Mouse (Mus musculus) liver, postnatal 0 days (tissue): ENCODE data around the gene Ptar1. TPM values are rescaled to one million over a fixed set of nuclear protein-coding genes. Genes with fewer than 3 reads are reported as not detected.

ENCODE experiments used
- ATAC-seq: fragments of 200-750 bp; cut with Nextera tagmentation; 2 replicates; pipeline ENCODE4 v1.8.0; 2017; ENCODE audit warnings: mild to moderate bottlenecking, moderate library complexity
- DNase-seq: peaks from one replicate; pipeline ENCODE4 v3.0.0-alpha.2; 2016
- H3K27ac ChIP-seq: fragments of 300-500 bp; sonication (generic); 2 replicates; pipeline ENCODE4 v1.5.1; 2014; ENCODE audit warnings: antibody characterized with exemption, moderate library complexity, mild to moderate bottlenecking, low read depth
- H3K27me3 ChIP-seq: fragments of 300-500 bp; sonication (generic); 2 replicates; pipeline ENCODE4 v1.6.1; 2014; ENCODE audit warnings: low read length, control low read depth, mixed read lengths; ENCODE audit not compliant: insufficient read depth
- H3K36me3 ChIP-seq: fragments of 300-500 bp; sonication (generic); replicated peaks from 2 replicates; pipeline ENCODE4 v1.6.1; 2014; ENCODE audit warnings: mild to moderate bottlenecking, control low read depth, low read length, moderate library complexity, mixed read lengths; ENCODE audit not compliant: insufficient read depth
- H3K4me1 ChIP-seq: fragments of 300-500 bp; sonication (generic); 2 replicates; pipeline ENCODE4 v1.6.1; 2014; ENCODE audit warnings: antibody characterized with exemption, mild to moderate bottlenecking, control low read depth; ENCODE audit not compliant: insufficient read depth
- H3K4me2 ChIP-seq: fragments of 300-500 bp; sonication (generic); 2 replicates; pipeline ENCODE4 v1.6.1; 2014; ENCODE audit warnings: low read depth, mild to moderate bottlenecking, low read length, moderate library complexity, mixed read lengths
- H3K4me3 ChIP-seq: fragments of 300-500 bp; sonication (generic); 2 replicates; pipeline ENCODE4 v1.5.1; 2014; ENCODE audit warnings: low read depth, low read length
- H3K9ac ChIP-seq: fragments of 300-500 bp; sonication (generic); replicated peaks from 2 replicates; pipeline ENCODE4 v1.6.1; 2014; ENCODE audit warnings: mild to moderate bottlenecking, moderate library complexity
- H3K9me3 ChIP-seq: fragments of 300-500 bp; sonication (generic); 2 replicates; pipeline ENCODE4 v1.6.1; 2016; ENCODE audit warnings: mild to moderate bottlenecking, control low read depth, low read length, mixed read lengths
- CTCF ChIP-seq: sonication (generic); IDR thresholded peaks from 2 replicates; pipeline ENCODE4 v1.5.1; 2016; ENCODE audit warnings: antibody characterized with exemption, low read depth
- EP300 ChIP-seq: IDR thresholded peaks from 2 replicates; pipeline ENCODE4 v1.6.1; 2016; ENCODE audit warnings: antibody characterized with exemption, low read depth, mild to moderate bottlenecking
- WGBS: fragments of 180-500 bp; shearing (Covaris S2); extraction: QIAGEN DNeasy Blood & Tissue Kit; methylation state at CpG from one replicate; pipeline ENCODE4 v1.1.7; 2014; ENCODE audit not compliant: insufficient replicate concordance; 5-methylcytosine and 5-hydroxymethylcytosine counted together
- polyA plus RNA-seq: library from polyadenylated mRNA; unstranded; fragments of >200 nt; fragmentation: Nextera tagmentation; extraction: Ambion mirVana; gene quantifications from 2 replicates; pipeline ENCODE4 v1.2.1, GENCODE M21; 2015

The Ptar1 gene
- 2.2 and 2.5 TPM in 2 replicates for polyA plus RNA-seq

GRCm38 (mm10) chr19:23687296-23688021 lies at the start of gene Ptar1:
TSS of gene Ptar1 (plus strand) at chr19:23687429.
- DNase-seq = peak; percentile 95
- Histone ChIP-seq H3K9ac (peak within 1 kb of the TSS; percentile 88), H3K4me2 (peak within 1 kb of the TSS; percentile 86), H3K9me3 (no peaks in the 10 kb centered on the region), H3K4me1 (peaks cover 5% of the 10 kb centered on the region; the same call in 1 of the 2 replicates), H3K27ac (peak within 1 kb of the TSS; percentile 89), H3K36me3 (no peaks in the 10 kb centered on the region), H3K27me3 (no peaks in the 10 kb centered on the region), H3K4me3 (peak within 1 kb of the TSS; percentile 82)
- ATAC-seq = peak; percentile 100
- under 1% methylated on average over 59 of the region's 93 CpGs for WGBS
- TF ChIP-seq CTCF (no peak), EP300 (no peak)

- no peak overlapping the region for H3K4me3 ChIP-seq
- H3K4me1 ChIP-seq = no peaks in the 10 kb centered on the region
- WGBS = 81% methylated on average over 5 of the region's 5 CpGs
- TF ChIP-seq EP300 (no peak), CTCF (no peak)
- no peaks in the 10 kb centered on the region for H3K9me3 ChIP-seq
- ATAC-seq (no peak), DNase-seq (no peak)
- H3K27me3 ChIP-seq = no peaks in the 10 kb centered on the region
- H3K36me3 ChIP-seq = no peaks in the 10 kb centered on the region
- H3K9ac ChIP-seq = no peak overlapping the region
- no peak overlapping the region for H3K27ac ChIP-seq
- H3K4me2 ChIP-seq = no peak overlapping the region
Observed at GRCm38 (mm10) chr19:23643819-23644218, 43.4 kb upstream of the Ptar1 start.

GRCm38 (mm10) chr19:23645347-23645746 lies 41.9 kb upstream of the Ptar1 start:
- WGBS = 67% methylated on average over 7 of the region's 7 CpGs
- no peaks in the 10 kb centered on the region for H3K27me3 ChIP-seq
- no peak overlapping the region for H3K4me3 ChIP-seq
- H3K27ac ChIP-seq = no peak overlapping the region
- no peak for DNase-seq
- no peaks in the 10 kb centered on the region for H3K36me3 ChIP-seq
- no peak overlapping the region for H3K9ac ChIP-seq
- no peaks in the 10 kb centered on the region for H3K4me1 ChIP-seq
- TF ChIP-seq CTCF (no peak), EP300 (no peak)
- H3K9me3 ChIP-seq = no peaks in the 10 kb centered on the region
- no peak for ATAC-seq
- H3K4me2 ChIP-seq = no peak overlapping the region

GRCm38 (mm10) chr19:23647308-23647707 lies 39.9 kb upstream of the Ptar1 start:
- 82% methylated on average over 7 of the region's 7 CpGs for WGBS
- H3K4me2 ChIP-seq = no peak overlapping the region

GRCm38 (mm10) chr19:23652644-23653043 lies 34.6 kb upstream of the Ptar1 start, which contains the start of gene 1700028P14Rik:
TSS of gene 1700028P14Rik (minus strand) at chr19:23652812.
- H3K9me3 ChIP-seq = no peaks in the 10 kb centered on the region
- H3K4me2 ChIP-seq = peak within 1 kb of the TSS; percentile 40; the same call in 1 of the 2 replicates
- TF ChIP-seq CTCF (no peak), EP300 (no peak)
- H3K36me3 ChIP-seq = no peaks in the 10 kb centered on the region
- 0 out of 2 replicates have a peak, but pooled peaks cover 4% of the 10 kb centered on the region for H3K27me3 ChIP-seq
- no peak within 1 kb of the TSS for H3K4me3 ChIP-seq
- no peak within 1 kb of the TSS for H3K27ac ChIP-seq
- no peak within 1 kb of the TSS for H3K9ac ChIP-seq
- no peaks in the 10 kb centered on the region for H3K4me1 ChIP-seq
- 9% methylated on average over 13 of the region's 13 CpGs for WGBS
- ATAC-seq (peak; percentile 67), DNase-seq (peak; percentile 59)

More at GRCm38 (mm10) chr19:23647308-23647707, 39.9 kb upstream of the Ptar1 start:
- no peak overlapping the region for H3K9ac ChIP-seq
- TF ChIP-seq EP300 = no peak
- TF ChIP-seq CTCF = no peak
- no peaks in the 10 kb centered on the region for H3K36me3 ChIP-seq
- no peak for DNase-seq
- no peak overlapping the region for H3K4me3 ChIP-seq
- no peaks in the 10 kb centered on the region for H3K27me3 ChIP-seq
- no peak overlapping the region for H3K27ac ChIP-seq
- no peaks in the 10 kb centered on the region for H3K9me3 ChIP-seq
- H3K4me1 ChIP-seq = no peaks in the 10 kb centered on the region
- no peak for ATAC-seq

GRCm38 (mm10) chr19:23653154-23653553 lies 34.1 kb upstream of the Ptar1 start:
- 81% methylated on average over 5 of the region's 5 CpGs for WGBS
- no peak overlapping the region for H3K27ac ChIP-seq
- no peaks in the 10 kb centered on the region for H3K4me1 ChIP-seq
- H3K9ac ChIP-seq = no peak overlapping the region
- H3K4me3 ChIP-seq = no peak overlapping the region
- no peak for DNase-seq
- H3K36me3 ChIP-seq = no peaks in the 10 kb centered on the region
- no peak overlapping the region for H3K4me2 ChIP-seq
- 0 out of 2 replicates have a peak, but pooled peaks cover 4% of the 10 kb centered on the region for H3K27me3 ChIP-seq
- H3K9me3 ChIP-seq = no peaks in the 10 kb centered on the region
- no peak for ATAC-seq
- TF ChIP-seq CTCF (no peak), EP300 (no peak)
